Mouse (Mus musculus): Measurements from ENCODE around the gene Arnt. TPM values are rescaled to one million over a fixed set of nuclear protein-coding genes. Genes with fewer than 3 reads are reported as not detected.
"Not testable (repeated sequence)": the region's sequence is repeated elsewhere in the genome, so short reads cannot be mapped to it uniquely, and the experiment has no call there.

Gene Arnt
- polyA plus RNA-seq, 1 experiment = 258 TPM

DNA sequence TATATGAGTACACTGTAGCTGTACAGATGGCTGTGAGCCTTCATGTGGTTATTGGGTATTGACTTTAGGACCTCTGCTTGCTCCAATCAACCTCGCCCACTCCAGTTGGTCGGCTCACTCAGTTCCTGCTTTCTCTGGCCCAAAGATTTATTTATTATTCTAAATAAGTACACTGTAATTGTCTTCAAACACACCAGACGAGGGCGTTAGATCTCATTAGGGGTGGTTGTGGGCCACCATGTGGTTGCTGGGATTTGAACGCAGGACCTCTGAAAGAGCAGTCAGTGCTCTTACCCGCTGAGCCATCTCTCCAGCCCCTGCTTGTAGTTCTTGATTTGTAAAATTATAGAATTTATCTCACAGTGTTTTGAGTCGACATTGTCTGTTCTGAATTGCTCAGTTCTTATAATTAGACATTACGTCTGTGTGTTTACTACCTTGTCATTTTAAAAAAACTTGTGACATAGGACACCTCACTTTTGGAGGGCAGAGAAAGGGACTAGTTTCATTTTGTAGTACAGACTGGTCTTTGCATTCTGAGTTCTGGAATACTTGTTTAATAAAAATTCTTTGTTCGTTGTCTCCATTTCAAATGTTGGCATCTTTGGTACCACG, 780 bp upstream of the Arnt start:
- no peak for TF ChIP-seq POLR2A (IDR thresholded peaks at IDR 0.05; ENCODE audit: insufficient read depth, low read depth, low read length)
- no peak for TF ChIP-seq CTCF (IDR thresholded peaks at IDR 0.05; ENCODE audit: insufficient read depth, low read depth, low read length)
- WGBS = 50% methylated on average over 10 of the region's 10 CpGs
- Histone ChIP-seq H3K27ac (ENCODE audit: insufficient read depth, low read depth, low read length) (no peak overlapping the region), H3K4me3 (ENCODE audit: insufficient read depth, low read depth, low read length) (no peak overlapping the region), H3K4me1 (ENCODE audit: control insufficient read depth, insufficient read depth, low read length) (peaks cover 4% of the 10 kb centered on the region)

DNA sequence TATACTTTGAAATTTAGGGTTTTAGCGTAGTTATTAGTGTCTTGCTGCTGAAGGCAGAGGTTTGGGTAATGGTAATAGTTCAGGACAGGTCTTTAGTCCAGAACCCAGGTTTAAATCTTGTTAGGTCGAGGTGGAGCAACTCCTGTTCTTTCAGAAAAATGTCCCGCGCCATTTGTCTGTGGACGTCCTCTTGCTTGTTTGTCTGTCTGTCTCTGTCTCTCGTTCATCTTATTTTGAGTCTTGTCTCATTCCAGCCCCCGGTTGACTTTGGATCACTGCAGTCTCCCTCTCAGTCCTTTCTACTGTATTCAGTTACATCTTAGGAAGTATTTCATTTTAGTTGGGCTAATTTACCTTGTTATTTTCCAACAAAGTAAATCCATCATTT, 789 bp downstream of the Arnt start:
- H3K4me3 ChIP-seq (ENCODE audit: insufficient read depth, low read depth, low read length) = peak overlapping the region; percentile 81
- TF ChIP-seq POLR2A (IDR thresholded peaks at IDR 0.05; ENCODE audit: insufficient read depth, low read depth, low read length) (no peak), CTCF (IDR thresholded peaks at IDR 0.05; ENCODE audit: insufficient read depth, low read depth, low read length) (no peak)
- H3K4me1 ChIP-seq (ENCODE audit: control insufficient read depth, insufficient read depth, low read length) = peaks cover 4% of the 10 kb centered on the region
- no peak overlapping the region for H3K27ac ChIP-seq (ENCODE audit: insufficient read depth, low read depth, low read length)
- WGBS = 1% methylated on average over 7 of the region's 7 CpGs

DNA sequence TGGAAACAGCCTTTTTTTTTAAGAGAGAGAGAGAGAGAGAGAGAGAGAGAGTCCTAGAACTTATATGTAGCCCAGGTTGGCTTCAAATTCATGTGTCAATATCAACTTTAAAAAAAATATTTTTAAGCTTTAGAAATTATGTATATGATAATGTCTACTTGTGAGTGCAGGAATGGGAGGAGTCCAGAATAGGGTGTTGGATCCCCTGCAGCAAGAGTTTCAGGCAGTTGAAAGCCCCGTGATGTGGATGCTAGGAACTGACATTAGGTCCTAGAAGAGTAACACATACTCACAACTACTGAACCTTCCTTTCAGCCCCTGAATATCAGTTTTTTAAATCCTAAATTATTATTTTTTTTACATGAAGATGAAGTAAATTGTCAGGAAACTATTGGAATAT, 1.4 kb downstream of the Arnt start:
- Histone ChIP-seq H3K4me1 (ENCODE audit: control insufficient read depth, insufficient read depth, low read length) (peaks cover 4% of the 10 kb centered on the region), H3K27ac (ENCODE audit: insufficient read depth, low read depth, low read length) (no peak overlapping the region), H3K4me3 (ENCODE audit: insufficient read depth, low read depth, low read length) (no peak overlapping the region)
- TF ChIP-seq CTCF (IDR thresholded peaks at IDR 0.05; ENCODE audit: insufficient read depth, low read depth, low read length) (no peak), POLR2A (IDR thresholded peaks at IDR 0.05; ENCODE audit: insufficient read depth, low read depth, low read length) (no peak)
- WGBS = 19% methylated on average over 1 of the region's 1 CpGs

DNA sequence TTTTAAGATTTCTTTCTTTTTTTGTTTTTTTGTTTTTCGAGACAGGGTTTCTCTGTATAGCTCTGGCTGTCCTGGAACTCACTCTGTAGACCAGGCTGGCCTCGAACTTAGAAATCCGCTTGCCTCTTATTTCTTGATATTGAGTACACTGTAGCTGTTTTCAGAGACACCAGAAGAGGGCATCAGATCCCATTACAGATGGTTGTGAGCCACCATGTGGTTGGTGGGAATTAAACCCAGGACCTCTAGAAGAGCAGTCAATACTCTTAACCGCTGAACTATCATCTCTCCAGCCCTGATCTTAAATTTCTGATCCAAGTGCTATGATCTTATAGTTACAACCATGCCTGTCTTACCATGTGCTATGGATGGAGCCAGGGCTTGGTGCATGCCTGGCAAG, 4.4 kb downstream of the Arnt start:
- not testable (repeated sequence) for H3K4me1 ChIP-seq (ENCODE audit: control insufficient read depth, insufficient read depth, low read length); H3K4me3 ChIP-seq (ENCODE audit: insufficient read depth, low read depth, low read length); H3K27ac ChIP-seq (ENCODE audit: insufficient read depth, low read depth, low read length)
- 93% methylated on average over 4 of the region's 4 CpGs for WGBS

GRCm38 (mm10) chr3:95439670-95440069, 5.5 kb downstream of the Arnt start:
- no peak overlapping the region for H3K27ac ChIP-seq (ENCODE audit: insufficient read depth, low read depth, low read length)
- H3K4me1 ChIP-seq (ENCODE audit: control insufficient read depth, insufficient read depth, low read length) = peaks cover 4% of the 10 kb centered on the region
- TF ChIP-seq POLR2A (IDR thresholded peaks at IDR 0.05; ENCODE audit: insufficient read depth, low read depth, low read length) = no peak
- TF ChIP-seq CTCF (IDR thresholded peaks at IDR 0.05; ENCODE audit: insufficient read depth, low read depth, low read length) = no peak

DNA sequence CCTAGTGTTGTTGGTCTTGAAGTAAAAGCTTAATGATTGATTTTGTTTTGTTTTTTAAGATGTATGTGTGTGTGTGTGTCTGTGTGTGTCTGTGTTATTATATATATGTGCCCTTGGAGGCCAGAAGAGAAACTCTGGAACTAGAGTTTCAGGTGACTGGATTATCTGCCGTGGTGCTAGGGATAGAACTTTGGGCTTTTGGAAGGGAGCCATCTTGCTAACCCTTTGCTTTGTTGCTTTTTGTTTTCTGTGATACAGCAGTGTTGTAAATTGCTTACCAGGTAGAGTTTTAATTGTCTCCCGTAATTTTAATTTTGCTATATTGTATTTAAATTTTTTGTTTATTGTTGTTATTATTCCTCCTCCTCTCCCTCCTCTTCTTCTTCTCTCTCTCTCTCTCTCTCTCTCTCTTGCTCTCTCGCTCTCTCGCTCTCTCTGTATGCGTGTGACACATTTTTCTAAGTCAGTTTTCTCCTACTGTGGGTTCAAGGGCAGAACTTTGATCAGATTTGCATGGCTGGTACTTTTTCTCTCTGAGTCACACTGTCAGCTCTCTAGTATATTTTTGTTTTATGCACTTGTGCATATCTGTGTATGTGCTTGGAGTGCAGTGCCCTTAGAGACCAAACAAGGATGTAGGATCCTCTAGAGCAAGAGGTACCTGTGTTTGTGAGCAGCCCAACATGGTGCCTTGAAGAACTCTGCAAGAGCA, 8.4 kb downstream of the Arnt start:
- peaks cover 6% of the 10 kb centered on the region for H3K4me1 ChIP-seq (ENCODE audit: control insufficient read depth, insufficient read depth, low read length)
- no peak overlapping the region for H3K4me3 ChIP-seq (ENCODE audit: insufficient read depth, low read depth, low read length)
- no peak overlapping the region for H3K27ac ChIP-seq (ENCODE audit: insufficient read depth, low read depth, low read length)
- 80% methylated on average over 5 of the region's 5 CpGs for WGBS
- no peak for TF ChIP-seq POLR2A (IDR thresholded peaks at IDR 0.05; ENCODE audit: insufficient read depth, low read depth, low read length)
- no peak for TF ChIP-seq CTCF (IDR thresholded peaks at IDR 0.05; ENCODE audit: insufficient read depth, low read depth, low read length)

More at GRCm38 (mm10) chr3:95439670-95440069, 5.5 kb downstream of the Arnt start:
- no peak overlapping the region for H3K4me3 ChIP-seq (ENCODE audit: insufficient read depth, low read depth, low read length)

GRCm38 (mm10) chr3:95445311-95445710, 11.1 kb downstream of the Arnt start:
- Histone ChIP-seq H3K27ac (ENCODE audit: insufficient read depth, low read depth, low read length) (no peak overlapping the region; the same call in 1 of the 2 replicates), H3K4me3 (ENCODE audit: insufficient read depth, low read depth, low read length) (no peak overlapping the region), H3K4me1 (ENCODE audit: control insufficient read depth, insufficient read depth, low read length) (peaks cover 5% of the 10 kb centered on the region; the same call in 1 of the 2 replicates)
- WGBS = 63% methylated on average over 4 of the region's 4 CpGs
- no peak for TF ChIP-seq CTCF (IDR thresholded peaks at IDR 0.05; ENCODE audit: insufficient read depth, low read depth, low read length)
- TF ChIP-seq POLR2A (IDR thresholded peaks at IDR 0.05; ENCODE audit: insufficient read depth, low read depth, low read length) = no peak

- TF ChIP-seq POLR2A (IDR thresholded peaks at IDR 0.05; ENCODE audit: insufficient read depth, low read depth, low read length) = no peak
- no peak for TF ChIP-seq CTCF (IDR thresholded peaks at IDR 0.05; ENCODE audit: insufficient read depth, low read depth, low read length)
- WGBS = 42% methylated on average over 1 of the region's 1 CpGs
- H3K4me3 ChIP-seq (ENCODE audit: insufficient read depth, low read depth, low read length) = no peak overlapping the region
- H3K27ac ChIP-seq (ENCODE audit: insufficient read depth, low read depth, low read length) = no peak overlapping the region
- peaks cover under 1% of the 10 kb centered on the region; the same call in 1 of the 2 replicates for H3K4me1 ChIP-seq (ENCODE audit: control insufficient read depth, insufficient read depth, low read length)
Observed at GRCm38 (mm10) chr3:95450408-95450807, 16.2 kb downstream of the Arnt start.

DNA sequence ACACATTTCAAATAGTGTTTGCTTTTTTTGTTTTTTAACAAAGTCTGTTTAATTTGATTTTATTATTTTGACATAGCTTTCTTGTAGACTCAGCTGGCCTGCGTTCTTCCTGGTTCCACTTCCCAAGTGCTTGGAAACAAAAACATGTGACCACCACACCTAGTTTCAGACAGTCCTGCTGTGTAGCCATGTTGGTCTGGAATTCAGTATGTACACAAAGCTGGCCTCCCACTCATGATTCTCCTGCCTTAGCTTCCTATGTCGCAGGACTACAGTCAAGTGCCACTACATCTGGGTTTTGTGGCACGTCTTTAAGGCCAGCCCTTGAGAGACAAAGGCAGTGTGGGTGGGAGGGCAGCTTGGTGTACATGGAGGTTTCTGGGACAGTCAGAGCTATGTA, 16.7 kb downstream of the Arnt start:
- WGBS = 84% methylated on average over 3 of the region's 3 CpGs
- Histone ChIP-seq H3K4me3 (ENCODE audit: insufficient read depth, low read depth, low read length) (no peak overlapping the region), H3K27ac (ENCODE audit: insufficient read depth, low read depth, low read length) (no peak overlapping the region), H3K4me1 (ENCODE audit: control insufficient read depth, insufficient read depth, low read length) (no peaks in the 10 kb centered on the region)
- TF ChIP-seq CTCF (IDR thresholded peaks at IDR 0.05; ENCODE audit: insufficient read depth, low read depth, low read length) (no peak), POLR2A (IDR thresholded peaks at IDR 0.05; ENCODE audit: insufficient read depth, low read depth, low read length) (no peak)

Data from olfactory bulb, adult 2 months (tissue).